Mouse (Mus musculus): ENCODE measurements around the gene Dusp1.

Dusp1 gene

GRCm38 (mm10) chr17:26503981-26504671 lies 57.8 kb downstream of the Dusp1 start:
- in situ Hi-C loops (cut with MboI, MseI) = no loop called here

- in situ Hi-C loops (cut with MboI, MseI) = no loop called here
These were observed 58.9 kb downstream of the Dusp1 start for GRCm38 (mm10) chr17:26502808-26503671.

DNA sequence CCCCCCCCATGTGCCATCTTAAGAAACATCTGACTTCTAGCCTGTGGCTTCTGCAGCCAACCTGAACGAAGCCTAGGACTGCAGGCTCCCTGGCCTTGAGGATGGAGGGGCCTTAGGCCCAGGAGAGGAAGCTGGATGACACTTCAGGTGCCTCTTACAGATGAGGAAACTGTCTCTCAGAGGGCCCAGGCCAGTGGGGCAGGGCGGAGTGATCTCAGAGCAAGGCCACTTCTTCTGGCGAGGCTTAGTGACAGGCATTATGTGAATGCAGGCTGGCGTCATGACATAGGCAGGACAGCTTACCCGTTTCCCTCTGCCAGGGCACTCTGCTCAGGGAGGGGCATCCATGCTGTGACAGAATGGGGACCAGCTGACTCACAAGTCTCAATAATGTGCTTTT lies 60.1 kb downstream of the Dusp1 start:
- in situ Hi-C loops (cut with MboI, MseI) = no loop called here

- in situ Hi-C loops (cut with MboI, MseI) = no loop called here
These were observed 63.3 kb downstream of the Dusp1 start for GRCm38 (mm10) chr17:26498626-26499025.

- in situ Hi-C loops (cut with MboI, MseI) = no loop called here
These were observed 64.5 kb downstream of the Dusp1 start for GRCm38 (mm10) chr17:26497416-26497923.

- in situ Hi-C loops (cut with MboI, MseI) = no loop called here
These were observed 67.1 kb downstream of the Dusp1 start for GRCm38 (mm10) chr17:26494642-26495468.

GRCm38 (mm10) chr17:26492246-26492645 lies 69.7 kb downstream of the Dusp1 start:
- in situ Hi-C loops (cut with MboI, MseI) = no loop called here

DNA sequence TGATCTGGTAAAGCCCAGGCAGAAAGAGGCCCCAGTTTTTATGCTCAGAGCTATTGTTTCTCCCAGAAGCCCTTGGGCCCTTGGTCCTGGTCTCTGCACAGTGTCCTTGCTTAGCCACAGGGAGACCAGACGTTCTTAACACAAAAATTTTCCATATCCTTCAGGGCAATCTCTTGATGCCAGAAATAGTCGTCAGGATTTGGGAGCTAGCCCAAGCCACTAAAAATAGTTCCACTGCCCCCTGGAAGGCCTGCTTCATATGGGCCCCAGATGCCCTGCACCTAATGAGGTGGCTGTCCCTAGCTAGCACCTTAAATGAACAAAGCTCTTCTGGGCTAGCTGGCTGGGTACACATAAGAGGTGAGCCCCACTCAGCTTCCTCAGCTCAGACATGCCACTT lies 71.0 kb downstream of the Dusp1 start:
- in situ Hi-C loops (cut with MboI, MseI) = no loop called here

- in situ Hi-C loops (cut with MboI, MseI) = no loop called here
These were observed 71.9 kb downstream of the Dusp1 start for GRCm38 (mm10) chr17:26490072-26490471.

DNA sequence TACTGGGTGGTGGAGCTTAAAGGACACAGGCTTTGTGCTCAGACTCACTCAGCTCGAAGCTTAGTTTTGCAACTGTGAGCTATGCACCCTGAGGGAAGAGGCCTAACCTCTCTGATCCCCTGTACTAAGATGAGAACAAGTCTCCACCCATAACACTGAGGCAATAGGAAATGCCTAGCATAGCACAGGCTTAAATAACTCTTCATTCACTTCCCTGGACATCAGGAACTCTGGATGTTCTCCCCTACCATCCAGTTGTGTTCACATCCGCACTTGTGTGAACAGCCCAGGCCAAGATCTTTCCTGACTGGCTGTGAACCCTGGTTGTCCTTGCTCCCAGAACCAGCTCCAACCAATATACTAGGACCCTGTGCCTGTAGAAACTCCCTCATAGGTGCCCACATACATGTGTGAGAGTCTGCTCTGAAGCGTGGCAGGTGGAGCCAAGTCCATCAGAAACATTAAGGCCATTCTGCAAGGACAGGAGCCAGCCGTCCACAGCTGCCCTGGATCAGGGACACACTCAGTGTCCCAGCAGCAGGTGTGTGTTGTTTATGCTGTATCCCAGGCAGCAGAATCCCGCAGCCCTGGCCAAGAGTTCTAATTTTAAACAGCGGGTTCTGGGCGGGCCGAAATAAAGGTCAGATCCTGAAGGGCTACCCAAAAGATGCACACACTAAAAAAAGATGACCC lies 73.1 kb downstream of the Dusp1 start:
- in situ Hi-C loops (cut with MboI, MseI) = loop anchor here (10.0 kb wide), 1 partner anchor 406 kb away; no protein-coding TSS in a partner anchor

GRCm38 (mm10) chr17:26487917-26488316 lies 74.0 kb downstream of the Dusp1 start:
- in situ Hi-C loops (cut with MboI, MseI) = loop anchor here (10.0 kb wide), 1 partner anchor 407 kb away; no protein-coding TSS in a partner anchor

DNA sequence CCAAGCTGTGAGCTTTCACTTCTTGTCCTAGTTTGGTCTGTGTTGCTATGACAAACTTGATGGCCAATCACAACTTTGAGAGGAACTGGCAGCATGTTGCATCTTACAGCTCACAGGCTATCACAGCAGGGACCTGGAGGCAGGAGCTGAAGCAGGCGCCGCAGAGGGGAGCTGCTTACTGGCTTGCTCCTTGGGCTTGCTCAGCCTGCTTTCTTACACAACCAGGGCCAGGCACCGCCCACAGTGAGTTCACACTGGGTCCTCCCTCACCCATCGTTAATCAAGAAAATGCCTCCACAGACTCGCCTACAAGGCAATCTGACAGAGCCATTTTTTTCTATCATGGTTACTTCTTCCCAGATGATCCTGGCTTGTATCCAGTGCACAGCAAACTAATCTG lies 74.7 kb downstream of the Dusp1 start:
- in situ Hi-C loops (cut with MboI, MseI) = loop anchor here (10.0 kb wide), 1 partner anchor 408 kb away; no protein-coding TSS in a partner anchor

DNA sequence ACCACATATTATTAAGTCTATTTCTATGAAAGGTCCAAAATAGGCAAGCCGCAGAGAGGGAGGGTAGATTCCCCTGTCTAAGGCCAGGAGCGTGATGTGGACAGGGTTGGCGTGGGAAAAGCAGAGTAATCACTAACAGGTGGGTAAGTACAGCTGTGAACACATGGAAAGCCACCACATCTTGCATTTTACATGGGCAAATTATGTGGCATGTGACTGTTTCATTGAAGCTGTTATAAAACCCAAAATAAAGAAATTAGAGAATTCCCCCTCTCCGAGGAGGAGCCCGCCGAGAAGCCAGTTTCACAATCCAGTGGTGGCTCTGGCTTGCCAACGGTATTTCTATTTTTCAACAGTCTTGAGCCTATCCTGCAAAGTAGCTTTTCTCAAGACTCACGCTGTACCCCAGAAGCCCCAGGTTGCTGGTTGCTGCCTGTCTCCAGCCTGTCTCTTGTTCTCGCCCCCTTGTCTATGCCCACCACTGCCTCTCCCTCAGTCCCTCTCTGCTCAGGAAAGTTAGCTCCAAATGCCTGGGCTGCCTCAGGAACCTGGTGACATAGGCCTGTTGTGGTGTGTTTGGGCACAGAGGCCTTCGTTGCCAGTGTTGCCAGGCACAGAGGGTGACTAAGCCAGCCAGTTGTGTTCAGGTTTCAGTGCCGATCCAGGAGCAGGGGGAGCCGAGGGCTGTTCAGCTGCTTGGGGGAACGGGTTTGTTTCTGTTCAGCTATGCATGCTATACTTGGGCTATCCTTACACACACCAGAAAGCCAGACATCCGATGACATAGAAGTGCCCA lies 77.1 kb downstream of the Dusp1 start:
- in situ Hi-C loops (cut with MboI, MseI) = loop anchor here (10.0 kb wide), 1 partner anchor 410 kb away; no protein-coding TSS in a partner anchor

DNA sequence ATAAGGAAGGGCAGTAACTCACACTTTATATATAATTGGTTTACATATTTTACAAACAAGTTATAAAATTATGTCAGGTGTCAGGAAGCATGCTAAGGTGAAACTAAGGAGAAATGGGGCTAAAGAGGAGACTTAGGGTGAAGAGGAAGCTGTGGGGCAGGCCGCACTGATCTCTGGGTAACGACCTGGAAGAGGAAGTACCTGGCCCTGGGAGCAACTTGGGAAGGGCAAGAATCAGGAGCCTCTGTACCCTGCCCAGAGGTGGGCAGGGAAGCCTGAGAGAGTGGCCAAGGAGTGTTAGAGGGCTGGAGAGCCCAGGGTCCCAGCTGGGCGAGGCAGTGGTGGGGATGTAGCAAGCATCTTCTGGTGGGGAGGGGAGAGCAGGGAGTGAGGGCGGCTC lies 81.0 kb downstream of the Dusp1 start:
- in situ Hi-C loops (cut with MboI, MseI) = loop anchor here (10.0 kb wide), 1 partner anchor 414 kb away; no protein-coding TSS in a partner anchor

DNA sequence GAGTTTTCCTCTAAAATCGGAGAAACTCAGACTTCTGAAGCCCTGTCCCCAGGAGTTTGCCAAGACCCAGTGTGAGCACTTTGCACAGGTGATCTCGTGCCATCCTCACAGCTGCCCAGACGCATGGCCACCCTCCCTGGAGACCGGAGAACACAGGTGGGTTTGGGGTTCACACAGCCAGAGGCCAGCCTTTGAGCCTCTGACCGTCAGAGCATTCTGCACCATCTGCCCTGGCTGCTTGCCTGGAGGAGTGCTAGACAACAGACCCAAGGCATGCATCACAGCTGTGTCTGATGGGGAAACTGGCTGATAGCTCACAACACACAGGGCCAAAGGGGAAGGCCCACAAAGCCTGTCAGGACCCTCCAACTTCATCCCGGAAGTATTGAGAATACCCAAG lies 82.3 kb downstream of the Dusp1 start:
- in situ Hi-C loops (cut with MboI, MseI) = loop anchor here (10.0 kb wide), 1 partner anchor 415 kb away; no protein-coding TSS in a partner anchor

DNA sequence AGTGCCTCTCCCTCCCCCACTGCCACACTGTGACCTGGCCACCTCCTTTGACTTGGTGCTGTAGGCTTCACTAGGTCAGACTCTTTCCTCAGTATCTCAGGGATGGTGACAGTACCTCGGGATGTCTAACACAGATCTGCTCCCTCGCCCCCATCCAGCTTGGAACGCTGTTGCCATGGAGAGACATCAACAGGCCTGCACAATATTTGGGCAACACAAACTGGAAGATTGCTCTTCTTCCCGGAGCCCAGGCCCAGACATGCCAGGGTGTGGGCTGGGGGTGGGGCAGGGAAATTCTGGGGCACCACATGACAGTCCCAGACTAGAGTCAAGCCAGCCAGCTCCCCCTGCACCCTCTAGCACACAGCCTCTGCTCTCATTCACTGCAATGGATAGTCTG lies 83.3 kb downstream of the Dusp1 start:
- in situ Hi-C loops (cut with MboI, MseI) = no loop called here

DNA sequence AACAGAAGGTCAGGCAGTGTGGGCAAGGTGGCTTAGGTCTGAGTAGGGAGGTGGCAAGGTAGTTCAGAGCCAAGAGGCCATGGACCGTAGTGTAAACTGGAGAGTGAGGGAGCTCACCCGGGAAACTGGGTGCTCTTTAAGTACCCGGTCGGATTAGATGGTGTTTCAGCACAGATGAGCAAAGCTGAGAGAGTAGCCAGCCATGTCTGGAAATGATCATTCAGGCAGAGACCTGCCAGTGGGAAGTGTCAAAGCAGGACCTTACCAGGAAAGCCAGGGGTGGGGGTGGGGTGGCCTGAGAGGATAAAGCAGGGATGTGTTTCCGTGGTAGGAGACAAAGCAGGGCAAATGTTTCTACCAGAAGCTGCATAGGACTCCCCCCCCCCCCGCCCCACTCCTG lies 85.1 kb downstream of the Dusp1 start:
- in situ Hi-C loops (cut with MboI, MseI) = no loop called here

- in situ Hi-C loops (cut with MboI, MseI) = loop anchor here (5.0 kb wide), 1 partner anchor 169 kb away; no protein-coding TSS in a partner anchor
These were observed 93.6 kb downstream of the Dusp1 start for GRCm38 (mm10) chr17:26468102-26468894.

GRCm38 (mm10) chr17:26467619-26468018 lies 94.3 kb downstream of the Dusp1 start:
- in situ Hi-C loops (cut with MboI, MseI) = loop anchor here (5.0 kb wide), 1 partner anchor 170 kb away; no protein-coding TSS in a partner anchor

All from T-helper 1 cell (primary cell).